Mouse (Mus musculus): ENCODE data around the gene Syngr2. TPM values are rescaled to one million over a fixed set of nuclear protein-coding genes. Genes with fewer than 3 reads are reported as not detected.

The Syngr2 gene
- polyA plus RNA-seq, 1 experiment = 150 TPM

DNA sequence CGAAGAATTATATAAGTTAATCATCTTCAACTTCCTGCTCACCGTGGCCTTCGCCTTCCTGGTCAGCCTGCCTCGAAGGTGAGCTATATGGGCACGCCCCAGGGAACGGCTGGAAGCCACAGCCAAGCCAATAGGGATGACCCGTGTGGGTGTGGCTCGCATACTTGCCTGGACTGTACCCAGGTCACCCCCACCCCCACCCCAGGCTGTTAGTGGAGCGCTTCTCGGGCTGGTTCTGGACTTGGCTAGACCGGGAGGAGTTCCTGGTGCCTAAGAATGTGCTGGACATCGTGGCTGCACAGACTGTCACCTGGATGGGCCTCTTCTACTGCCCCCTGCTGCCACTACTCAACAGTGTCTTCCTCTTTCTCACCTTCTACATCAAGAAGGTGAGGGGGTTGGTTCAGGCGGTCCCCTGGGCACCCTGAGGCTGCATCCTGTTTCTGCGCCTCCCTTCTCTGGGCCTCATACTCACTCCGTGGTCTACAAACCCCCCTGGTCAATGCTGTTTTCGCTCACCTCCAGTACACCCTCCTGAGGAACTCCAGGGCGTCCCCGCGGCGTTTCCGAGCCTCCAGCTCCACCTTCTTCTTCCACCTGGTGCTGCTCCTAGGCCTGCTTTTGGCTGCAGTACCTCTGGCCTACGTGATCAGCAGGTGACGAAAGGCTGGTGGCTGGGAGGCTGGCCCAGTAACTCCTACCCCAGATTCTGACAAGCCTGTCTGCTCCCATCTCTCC lies 18.6 kb upstream of the Syngr2 start:
- TF ChIP-seq POLR2A (IDR thresholded peaks at IDR 0.05; ENCODE audit: low read depth, low read length) = no peak
- TF ChIP-seq CTCF (conservative IDR thresholded peaks at IDR 0.05; ENCODE audit: insufficient read depth, insufficient read length, low read depth, low read length) = peak; percentile 46
- WGBS = 57% methylated on average over 23 of the region's 23 CpGs

DNA sequence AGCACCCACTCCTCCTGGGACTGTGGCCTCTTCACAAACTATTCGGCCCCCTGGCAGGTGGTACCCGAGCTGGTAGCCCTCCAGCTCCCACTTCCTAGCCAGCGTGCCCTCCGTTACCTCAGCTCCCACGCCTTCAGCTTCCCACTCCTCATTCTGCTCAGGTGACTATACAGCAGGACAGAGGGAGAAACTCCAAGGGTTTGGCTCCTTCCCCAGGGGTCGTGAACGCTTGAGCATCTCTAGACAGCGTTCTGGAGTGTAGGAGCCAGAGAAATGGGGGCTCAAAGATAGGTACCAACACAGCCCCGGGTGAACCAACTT lies 18.1 kb upstream of the Syngr2 start:
- TF ChIP-seq CTCF (conservative IDR thresholded peaks at IDR 0.05; ENCODE audit: insufficient read depth, insufficient read length, low read depth, low read length) = no peak
- no peak for TF ChIP-seq POLR2A (IDR thresholded peaks at IDR 0.05; ENCODE audit: low read depth, low read length)

More for the DNA sequence above, 18.6 kb upstream of the Syngr2 start:
- no peaks in the 10 kb centered on the region for H3K36me3 ChIP-seq (ENCODE audit: control insufficient read depth, insufficient read depth, low read length)
- no peaks in the 10 kb centered on the region for H3K27me3 ChIP-seq (replicated peaks; ENCODE audit: control insufficient read depth, insufficient read depth, low read length)
- no peak overlapping the region for H3K4me3 ChIP-seq (ENCODE audit: insufficient read depth, low read depth, low read length)
- peak; percentile 64 for DNase-seq
- no peak overlapping the region for H3K27ac ChIP-seq (ENCODE audit: insufficient read depth, low read depth, low read length)
- H3K4me1 ChIP-seq (ENCODE audit: control insufficient read depth, insufficient read depth, low read length) = peaks cover 3% of the 10 kb centered on the region; the same call in 1 of the 2 replicates

DNA sequence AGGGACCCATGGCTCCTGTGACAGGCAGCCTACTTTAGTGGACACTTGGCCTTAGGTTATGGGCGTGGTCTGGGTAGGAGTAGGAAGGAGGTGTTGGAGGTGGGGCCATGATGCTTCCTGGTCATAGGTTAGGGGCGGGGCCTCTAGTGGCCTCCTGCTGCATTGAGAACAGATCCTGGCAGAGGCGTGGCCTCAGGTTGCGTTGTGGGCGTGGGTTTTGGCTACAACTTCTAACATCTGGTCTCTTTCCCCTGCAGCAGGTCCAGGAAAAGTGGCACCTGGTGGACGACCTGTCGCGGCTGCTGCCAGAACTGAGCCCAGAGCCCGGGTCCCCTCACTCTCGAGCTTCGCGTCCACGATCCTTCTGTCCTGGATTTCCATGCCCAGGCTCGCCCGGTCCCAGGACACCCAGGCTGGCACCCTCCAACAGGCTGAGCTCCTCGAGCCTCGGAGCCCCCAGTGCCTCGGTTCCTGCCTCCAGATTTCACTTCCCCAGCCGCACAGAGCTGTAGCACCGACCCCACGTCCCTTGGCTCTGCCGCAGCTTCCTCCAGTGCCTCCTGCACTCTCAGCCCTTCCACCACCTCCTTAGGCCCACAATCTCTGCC lies 17.1 kb upstream of the Syngr2 start:
- TF ChIP-seq CTCF (conservative IDR thresholded peaks at IDR 0.05; ENCODE audit: insufficient read depth, insufficient read length, low read depth, low read length) (0 out of 2 replicates have a peak, but pooled peaks have one; percentile 3), POLR2A (IDR thresholded peaks at IDR 0.05; ENCODE audit: low read depth, low read length) (no peak)
- Histone ChIP-seq H3K36me3 (ENCODE audit: control insufficient read depth, insufficient read depth, low read length) (no peaks in the 10 kb centered on the region), H3K27me3 (replicated peaks; ENCODE audit: control insufficient read depth, insufficient read depth, low read length) (no peaks in the 10 kb centered on the region), H3K4me1 (ENCODE audit: control insufficient read depth, insufficient read depth, low read length) (peaks cover 3% of the 10 kb centered on the region; the same call in 1 of the 2 replicates), H3K27ac (ENCODE audit: insufficient read depth, low read depth, low read length) (no peak overlapping the region), H3K4me3 (ENCODE audit: insufficient read depth, low read depth, low read length) (peak overlapping the region; percentile 35)
- 24% methylated on average over 22 of the region's 22 CpGs for WGBS
- peak; percentile 92 for DNase-seq

More for the DNA sequence above, 18.1 kb upstream of the Syngr2 start:
- DNase-seq = no peak
- Histone ChIP-seq H3K4me1 (ENCODE audit: control insufficient read depth, insufficient read depth, low read length) (peaks cover 3% of the 10 kb centered on the region; the same call in 1 of the 2 replicates), H3K27ac (ENCODE audit: insufficient read depth, low read depth, low read length) (no peak overlapping the region), H3K27me3 (replicated peaks; ENCODE audit: control insufficient read depth, insufficient read depth, low read length) (no peaks in the 10 kb centered on the region), H3K36me3 (ENCODE audit: control insufficient read depth, insufficient read depth, low read length) (no peaks in the 10 kb centered on the region), H3K4me3 (ENCODE audit: insufficient read depth, low read depth, low read length) (no peak overlapping the region)
- 91% methylated on average over 9 of the region's 9 CpGs for WGBS

DNA sequence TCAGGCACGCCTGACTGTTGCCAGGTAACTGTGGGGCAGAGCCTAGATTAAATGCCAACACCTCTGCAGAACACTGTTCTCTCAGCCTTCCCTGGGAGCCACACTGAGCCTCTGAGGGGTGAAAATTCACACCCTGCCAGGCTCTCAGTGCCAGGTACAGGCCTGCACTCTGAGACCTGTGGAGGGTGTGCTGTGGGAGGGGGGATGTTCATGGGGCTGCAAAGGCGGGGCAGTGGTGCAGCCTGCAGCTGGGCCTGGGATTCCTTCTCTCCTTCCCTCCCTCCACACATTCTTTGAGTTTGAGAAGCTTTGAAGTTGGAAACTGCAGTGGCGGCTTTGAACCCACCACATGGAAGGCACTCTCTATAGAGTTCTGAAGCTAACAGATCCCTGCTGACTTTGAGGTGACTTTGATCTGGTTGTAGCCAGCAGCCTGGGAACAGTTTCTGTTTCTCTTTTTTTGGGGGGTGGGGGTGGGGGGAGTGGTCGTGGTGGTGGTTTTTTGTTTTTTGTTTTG lies 15.4 kb upstream of the Syngr2 start:
- H3K27ac ChIP-seq (ENCODE audit: insufficient read depth, low read depth, low read length) = no peak overlapping the region
- WGBS = 83% methylated on average over 4 of the region's 4 CpGs
- H3K36me3 ChIP-seq (ENCODE audit: control insufficient read depth, insufficient read depth, low read length) = no peaks in the 10 kb centered on the region
- H3K27me3 ChIP-seq (replicated peaks; ENCODE audit: control insufficient read depth, insufficient read depth, low read length) = no peaks in the 10 kb centered on the region
- TF ChIP-seq CTCF (conservative IDR thresholded peaks at IDR 0.05; ENCODE audit: insufficient read depth, insufficient read length, low read depth, low read length) (no peak), POLR2A (IDR thresholded peaks at IDR 0.05; ENCODE audit: low read depth, low read length) (no peak)
- no peak overlapping the region for H3K4me3 ChIP-seq (ENCODE audit: insufficient read depth, low read depth, low read length)
- H3K4me1 ChIP-seq (ENCODE audit: control insufficient read depth, insufficient read depth, low read length) = peaks cover 3% of the 10 kb centered on the region; the same call in 1 of the 2 replicates
- no peak for DNase-seq

DNA sequence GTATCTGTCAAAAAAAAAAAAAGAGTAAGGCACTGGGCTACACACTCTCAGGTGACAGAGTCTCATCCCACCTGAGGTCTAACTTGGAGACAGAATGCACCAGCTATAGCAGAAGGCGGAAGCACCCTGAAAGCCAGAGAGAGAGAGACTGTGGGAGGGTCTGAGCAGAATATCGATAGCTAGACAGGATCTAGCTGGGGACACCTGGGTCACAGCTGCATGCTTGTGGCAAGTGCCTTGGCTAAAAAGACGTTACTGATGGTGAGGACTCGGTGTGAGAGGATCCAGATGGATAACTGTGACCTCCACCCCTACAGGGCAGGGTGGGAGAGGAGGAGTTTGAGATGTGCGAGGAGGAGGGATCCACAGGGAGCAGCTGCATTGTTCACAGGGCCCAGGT lies 12.5 kb upstream of the Syngr2 start:
- DNase-seq = no peak
- H3K27me3 ChIP-seq (replicated peaks; ENCODE audit: control insufficient read depth, insufficient read depth, low read length) = no peaks in the 10 kb centered on the region
- H3K4me1 ChIP-seq (ENCODE audit: control insufficient read depth, insufficient read depth, low read length) = peaks cover 3% of the 10 kb centered on the region; the same call in 1 of the 2 replicates
- H3K4me3 ChIP-seq (ENCODE audit: insufficient read depth, low read depth, low read length) = no peak overlapping the region
- no peak for TF ChIP-seq CTCF (conservative IDR thresholded peaks at IDR 0.05; ENCODE audit: insufficient read depth, insufficient read length, low read depth, low read length)
- TF ChIP-seq POLR2A (IDR thresholded peaks at IDR 0.05; ENCODE audit: low read depth, low read length) = no peak
- no peaks in the 10 kb centered on the region for H3K36me3 ChIP-seq (ENCODE audit: control insufficient read depth, insufficient read depth, low read length)
- 72% methylated on average over 5 of the region's 5 CpGs for WGBS
- no peak overlapping the region for H3K27ac ChIP-seq (ENCODE audit: insufficient read depth, low read depth, low read length)

DNA sequence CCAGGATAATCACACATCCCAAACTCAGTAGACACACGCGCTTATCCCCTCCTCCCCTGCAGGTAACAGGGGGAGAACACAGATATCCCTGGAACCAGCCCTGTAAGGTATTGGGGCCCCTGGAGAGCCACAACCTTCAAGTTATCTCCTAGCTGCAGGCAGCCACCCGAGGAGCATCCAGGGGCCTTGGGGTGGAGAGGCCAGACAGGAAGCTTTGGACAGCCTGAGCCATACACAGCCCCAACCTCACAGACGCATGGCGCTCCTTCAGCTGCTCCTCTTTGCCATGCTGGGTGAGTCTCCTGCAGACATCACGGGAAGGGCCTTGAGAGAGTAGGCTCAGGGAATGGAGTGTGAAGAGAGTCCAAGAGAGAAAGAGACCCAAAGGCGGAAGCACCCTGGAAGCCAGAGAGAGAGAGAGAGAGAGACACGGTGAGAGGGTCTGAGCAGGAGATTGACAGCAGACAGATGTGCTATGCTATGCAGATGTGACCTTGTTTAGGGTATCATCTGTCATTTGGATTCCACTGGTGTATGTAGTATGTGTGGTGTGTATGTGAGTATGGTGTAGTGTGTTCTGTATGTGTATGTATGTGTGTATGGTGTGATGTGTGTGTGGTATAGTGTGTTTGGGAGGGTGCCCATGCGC lies 11.8 kb upstream of the Syngr2 start, which contains the start of gene 6030468B19Rik:
Gene 6030468B19Rik (plus strand): TSS at position 150 of the 649 bp plus-strand sequence.
- no peak for TF ChIP-seq POLR2A (IDR thresholded peaks at IDR 0.05; ENCODE audit: low read depth, low read length)
- no peak for TF ChIP-seq CTCF (conservative IDR thresholded peaks at IDR 0.05; ENCODE audit: insufficient read depth, insufficient read length, low read depth, low read length)
- 71% methylated on average over 9 of the region's 9 CpGs for WGBS
- no peaks in the 10 kb centered on the region for H3K36me3 ChIP-seq (ENCODE audit: control insufficient read depth, insufficient read depth, low read length)

More for the DNA sequence above, 11.8 kb upstream of the Syngr2 start, which contains the start of gene 6030468B19Rik:
- Histone ChIP-seq H3K4me3 (ENCODE audit: insufficient read depth, low read depth, low read length) (no peak within 1 kb of the TSS), H3K27ac (ENCODE audit: insufficient read depth, low read depth, low read length) (no peak within 1 kb of the TSS), H3K27me3 (replicated peaks; ENCODE audit: control insufficient read depth, insufficient read depth, low read length) (no peaks in the 10 kb centered on the region), H3K4me1 (ENCODE audit: control insufficient read depth, insufficient read depth, low read length) (no peaks in the 10 kb centered on the region)
- no peak for DNase-seq
